Mouse (Mus musculus): ENCODE measurements around the gene Actb. TPM values are rescaled to one million over a fixed set of nuclear protein-coding genes. Genes with fewer than 3 reads are reported as not detected.
"Not testable (repeated sequence)": the region's sequence is repeated elsewhere in the genome, so short reads cannot be mapped to it uniquely, and the experiment has no call there.

The Actb gene
- polyA plus RNA-seq, 1 experiment from 2014 or later: 12,547 TPM

DNA sequence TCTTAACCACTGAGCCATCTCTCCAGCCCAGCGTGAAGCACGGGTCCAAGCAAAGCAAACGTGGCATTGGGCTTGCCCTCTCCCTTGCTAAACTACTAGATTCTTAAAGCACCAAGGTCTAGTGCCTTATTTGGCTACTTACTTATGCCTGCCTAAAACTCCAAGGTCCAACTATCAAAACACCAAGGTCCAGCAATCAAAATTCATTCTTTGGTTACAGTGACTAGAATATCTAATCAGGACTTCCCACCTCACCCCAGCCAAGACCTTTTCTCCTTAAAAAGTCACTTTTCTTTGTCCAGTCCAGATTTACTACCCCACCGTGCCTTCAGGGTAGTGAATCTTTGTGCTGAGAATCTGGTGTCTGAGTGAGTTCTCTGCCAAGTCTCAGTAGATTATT lies 8.2 kb downstream of the Actb start:
- Histone ChIP-seq H3K27me3 (no peaks in the 10 kb centered on the region), H3K4me2 (replicated peaks) (no peak overlapping the region), H3K36me3 (peaks cover 43% of the 10 kb centered on the region), H3K9me3 (no peaks in the 10 kb centered on the region), H3K4me3 (no peak overlapping the region), H3K4me1 (peaks cover 29% of the 10 kb centered on the region), H3K9ac (replicated peaks) (no peak overlapping the region), H3K27ac (replicated peaks) (no peak overlapping the region)
- 93% methylated on average over 4 of the region's 4 CpGs for WGBS
- no peak for ATAC-seq (ENCODE audit: low FRiP score, low read depth)

DNA sequence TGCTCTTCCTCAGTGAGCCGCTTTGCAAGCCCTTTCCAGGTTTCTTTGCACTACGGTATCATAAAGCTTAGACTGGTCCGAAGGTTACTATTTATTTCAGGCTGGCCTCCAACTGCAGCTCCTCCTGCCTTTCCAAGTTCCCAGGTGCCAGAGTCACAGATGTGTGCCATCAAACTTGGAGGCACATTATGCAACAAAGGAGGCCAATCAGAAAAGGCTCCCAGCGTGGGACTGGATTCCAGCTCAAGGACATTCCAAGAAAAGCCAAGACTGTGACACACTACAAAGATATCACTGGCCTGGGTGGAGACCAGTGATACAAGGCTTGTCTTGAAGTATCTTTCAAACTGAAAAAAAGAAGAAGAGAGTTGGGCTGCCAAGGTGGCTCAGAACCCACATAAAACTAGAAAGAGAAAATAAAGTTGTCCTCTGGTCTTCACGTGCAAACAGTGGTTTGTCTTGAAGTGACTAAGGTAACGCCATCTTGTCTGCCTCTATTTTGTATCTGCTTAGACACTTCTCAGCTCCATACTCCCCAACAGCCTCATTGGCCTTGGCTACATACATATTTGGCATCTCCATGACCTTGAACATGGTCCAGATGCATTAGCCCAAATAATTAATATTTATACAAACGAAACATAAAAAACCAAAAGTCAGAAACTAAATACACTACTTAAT lies 8.8 kb downstream of the Actb start:
- peaks cover 38% of the 10 kb centered on the region for H3K36me3 ChIP-seq
- no peak overlapping the region for H3K27ac ChIP-seq (replicated peaks)
- H3K4me1 ChIP-seq: peaks cover 25% of the 10 kb centered on the region
- no peak overlapping the region for H3K4me2 ChIP-seq (replicated peaks)
- no peaks in the 10 kb centered on the region for H3K9me3 ChIP-seq
- WGBS: 95% methylated on average over 7 of the region's 7 CpGs
- no peak overlapping the region for H3K4me3 ChIP-seq
- no peaks in the 10 kb centered on the region for H3K27me3 ChIP-seq
- no peak for ATAC-seq (ENCODE audit: low FRiP score, low read depth)
- H3K9ac ChIP-seq (replicated peaks): no peak overlapping the region

DNA sequence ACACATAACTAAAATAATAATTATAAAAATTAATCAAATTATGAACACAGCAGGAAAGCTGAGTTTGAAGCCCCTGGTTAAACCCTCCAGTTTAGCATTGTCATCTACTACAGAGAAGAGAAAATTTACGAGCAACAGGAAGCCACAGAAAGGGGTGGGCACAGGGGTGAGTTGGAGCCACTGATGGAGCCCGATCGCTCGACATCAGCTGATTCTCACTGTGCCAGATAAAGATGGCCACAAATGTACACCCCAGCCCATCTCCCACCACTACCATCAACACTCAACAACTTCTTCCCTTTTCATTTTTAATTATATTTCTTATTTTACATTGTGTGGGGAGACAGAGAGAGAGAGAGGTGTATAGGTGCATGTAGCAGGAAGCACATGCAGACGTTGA lies 9.8 kb downstream of the Actb start:
- WGBS: 93% methylated on average over 5 of the region's 5 CpGs
- no peak for ATAC-seq (ENCODE audit: low FRiP score, low read depth)
- no peak overlapping the region for H3K27ac ChIP-seq (replicated peaks)
- no peak overlapping the region for H3K4me2 ChIP-seq (replicated peaks)
- H3K9ac ChIP-seq (replicated peaks): no peak overlapping the region
- H3K4me3 ChIP-seq: no peak overlapping the region
- peaks cover 23% of the 10 kb centered on the region for H3K4me1 ChIP-seq
- peaks cover 28% of the 10 kb centered on the region for H3K36me3 ChIP-seq
- H3K27me3 ChIP-seq: no peaks in the 10 kb centered on the region
- no peaks in the 10 kb centered on the region for H3K9me3 ChIP-seq

DNA sequence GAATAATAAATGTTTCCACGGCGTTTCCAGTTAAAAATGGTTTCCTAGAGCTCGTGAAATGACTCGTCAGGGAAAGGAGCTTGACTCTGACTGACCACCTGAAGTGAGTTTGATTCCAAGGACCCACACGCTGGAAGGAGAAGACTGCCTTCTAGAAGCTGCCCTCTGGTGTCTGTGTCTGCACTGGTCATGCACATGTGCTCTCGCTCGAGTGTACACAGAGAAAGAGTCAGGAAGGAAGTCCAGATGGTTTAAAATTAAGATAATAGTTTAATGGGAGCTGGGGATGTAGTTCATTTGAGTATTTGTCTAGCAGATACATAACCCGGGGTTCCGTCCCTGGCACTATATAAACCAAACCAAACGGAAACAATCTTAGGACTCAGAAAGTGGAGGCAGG lies 10.4 kb downstream of the Actb start:
- Histone ChIP-seq H3K4me1 (peaks cover 23% of the 10 kb centered on the region), H3K4me3 (0 out of 2 replicates have a peak overlapping the region, but pooled peaks have one; percentile 79), H3K4me2 (replicated peaks) (no peak overlapping the region), H3K36me3 (peaks cover 23% of the 10 kb centered on the region), H3K27ac (replicated peaks) (no peak overlapping the region), H3K9ac (replicated peaks) (no peak overlapping the region), H3K9me3 (no peaks in the 10 kb centered on the region), H3K27me3 (no peaks in the 10 kb centered on the region)
- ATAC-seq (ENCODE audit: low FRiP score, low read depth): no peak
- WGBS: 88% methylated on average over 10 of the region's 10 CpGs

DNA sequence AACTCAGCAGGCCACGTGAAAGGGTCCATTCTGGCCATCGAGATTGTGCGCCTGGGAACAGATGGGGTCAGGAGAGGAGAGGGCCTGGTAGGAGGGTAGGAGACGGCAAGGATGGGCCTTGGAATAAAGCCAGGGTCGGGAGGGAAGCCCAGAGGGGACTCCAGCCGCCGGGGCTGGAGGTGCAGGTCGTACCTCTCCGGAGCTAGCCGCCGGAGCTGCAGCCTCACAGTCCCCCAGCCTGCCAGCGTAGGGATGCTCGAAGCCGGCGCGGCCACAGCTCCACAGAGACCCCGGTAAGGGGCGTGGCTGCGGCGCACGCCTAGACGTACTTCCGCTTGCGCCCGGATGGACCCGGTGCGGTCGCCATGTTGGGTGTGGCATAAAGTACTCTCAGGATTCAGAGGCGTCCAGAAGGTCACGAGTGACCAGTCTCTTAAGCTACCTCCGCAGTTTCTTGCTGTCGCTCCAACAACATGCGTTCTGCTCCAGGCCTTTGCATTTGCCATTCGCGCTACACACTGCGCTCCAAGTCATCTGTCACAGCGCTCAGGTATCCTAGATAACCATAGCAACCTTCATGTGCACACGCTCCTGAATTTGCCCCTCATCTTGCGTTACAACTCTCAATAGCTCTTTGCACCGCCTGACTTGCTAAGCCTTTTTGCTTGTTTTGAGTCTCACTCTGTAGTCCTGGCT lies 11.5 kb downstream of the Actb start, which contains the start of gene Fbxl18:
Gene Fbxl18, minus strand, starts transcription at position 504 of the 696 bp plus-strand sequence.
- H3K4me1 ChIP-seq: peaks cover 23% of the 10 kb centered on the region
- under 1% methylated on average over 40 of the region's 40 CpGs for WGBS
- peak within 1 kb of the TSS; percentile 79 for H3K4me3 ChIP-seq
- H3K9ac ChIP-seq (replicated peaks): peak within 1 kb of the TSS; percentile 87
- H3K36me3 ChIP-seq: peaks cover 13% of the 10 kb centered on the region
- peak within 1 kb of the TSS; percentile 78 for H3K27ac ChIP-seq (replicated peaks)
- ATAC-seq (ENCODE audit: low FRiP score, low read depth): peak; percentile 96
- H3K4me2 ChIP-seq (replicated peaks): peak within 1 kb of the TSS; percentile 94
- no peaks in the 10 kb centered on the region for H3K27me3 ChIP-seq
- no peaks in the 10 kb centered on the region for H3K9me3 ChIP-seq

DNA sequence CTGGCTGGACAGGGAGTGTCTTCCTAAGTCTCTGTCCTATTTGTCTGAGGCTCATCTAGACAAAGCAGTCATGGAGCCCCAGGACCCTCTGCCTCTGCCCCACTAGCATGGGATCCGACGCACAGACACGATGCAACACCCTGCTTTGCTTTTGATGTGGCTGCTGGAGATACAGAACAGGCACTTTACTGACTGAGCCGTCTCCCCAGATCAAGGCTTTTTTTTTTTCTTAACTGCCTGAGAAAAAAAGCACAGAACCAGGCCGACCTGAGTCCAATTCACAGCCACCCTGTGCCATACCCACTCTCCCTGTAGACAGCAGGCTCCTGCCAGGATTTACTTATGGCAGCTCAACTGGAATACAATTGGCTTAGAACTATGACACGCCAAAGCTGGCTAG lies 15.2 kb downstream of the Actb start:
- ATAC-seq (ENCODE audit: low FRiP score, low read depth): no peak
- WGBS: 79% methylated on average over 6 of the region's 6 CpGs
- Histone ChIP-seq H3K4me1 (peaks cover 23% of the 10 kb centered on the region), H3K4me3 (no peak overlapping the region), H3K36me3 (peaks cover 8% of the 10 kb centered on the region), H3K27me3 (no peaks in the 10 kb centered on the region), H3K9me3 (no peaks in the 10 kb centered on the region), H3K27ac (replicated peaks) (no peak overlapping the region), H3K9ac (replicated peaks) (no peak overlapping the region), H3K4me2 (replicated peaks) (no peak overlapping the region)

DNA sequence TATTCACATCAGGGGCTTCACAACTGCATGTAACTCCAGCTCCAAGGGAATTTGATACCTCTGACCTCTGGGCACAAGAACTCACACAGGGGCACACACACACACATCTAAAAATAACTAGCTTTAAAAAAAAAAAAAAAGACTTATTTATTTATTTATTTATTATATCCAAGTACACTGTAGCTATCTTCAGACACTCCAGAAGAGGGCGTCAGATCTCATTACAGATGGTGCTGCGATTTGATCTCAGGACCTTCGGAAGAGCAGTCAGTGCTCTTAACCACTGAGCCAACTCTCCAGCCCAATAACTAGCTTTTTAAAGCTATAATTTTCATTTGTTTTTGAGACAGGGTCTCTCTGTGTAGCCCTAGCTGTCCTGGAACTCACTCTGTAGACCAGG lies 19.0 kb downstream of the Actb start:
- H3K27me3 ChIP-seq: not testable (repeated sequence)
- 92% methylated on average over 3 of the region's 3 CpGs for WGBS

DNA sequence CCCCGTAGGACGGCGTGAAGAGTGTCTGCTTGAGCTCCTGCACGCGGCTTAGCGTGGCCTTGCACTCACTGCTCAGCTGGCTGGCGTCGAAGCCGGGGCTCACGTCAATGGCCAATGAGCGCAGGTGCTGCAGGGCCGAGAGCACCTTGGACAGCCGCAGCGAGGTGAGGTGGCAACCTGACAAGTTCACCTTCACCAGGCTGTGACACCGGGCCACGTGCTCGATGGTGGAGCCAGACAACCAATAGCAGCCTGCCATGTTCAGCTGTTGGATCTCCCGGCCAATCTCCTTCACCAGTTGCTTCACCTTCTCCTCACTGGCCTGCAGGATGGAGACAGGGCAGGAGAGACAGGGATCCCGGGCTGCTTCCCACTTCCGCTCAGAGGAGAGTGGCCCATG lies 19.8 kb downstream of the Actb start:
- Histone ChIP-seq H3K27me3 (no peaks in the 10 kb centered on the region), H3K4me3 (no peak overlapping the region), H3K9me3 (no peaks in the 10 kb centered on the region), H3K9ac (replicated peaks) (no peak overlapping the region), H3K4me2 (replicated peaks) (no peak overlapping the region), H3K27ac (replicated peaks) (no peak overlapping the region), H3K4me1 (peaks cover under 1% of the 10 kb centered on the region; the same call in 1 of the 2 replicates), H3K36me3 (peaks cover 45% of the 10 kb centered on the region)
- WGBS: 96% methylated on average over 20 of the region's 20 CpGs
- ATAC-seq (ENCODE audit: low FRiP score, low read depth): no peak

More for the DNA sequence above, 19.0 kb downstream of the Actb start:
- H3K36me3 ChIP-seq: peaks cover 44% of the 10 kb centered on the region
- H3K9me3 ChIP-seq; ATAC-seq (ENCODE audit: low FRiP score, low read depth); H3K4me2 ChIP-seq (replicated peaks); H3K4me1 ChIP-seq; H3K4me3 ChIP-seq; H3K27ac ChIP-seq (replicated peaks); H3K9ac ChIP-seq (replicated peaks): not testable (repeated sequence)

DNA sequence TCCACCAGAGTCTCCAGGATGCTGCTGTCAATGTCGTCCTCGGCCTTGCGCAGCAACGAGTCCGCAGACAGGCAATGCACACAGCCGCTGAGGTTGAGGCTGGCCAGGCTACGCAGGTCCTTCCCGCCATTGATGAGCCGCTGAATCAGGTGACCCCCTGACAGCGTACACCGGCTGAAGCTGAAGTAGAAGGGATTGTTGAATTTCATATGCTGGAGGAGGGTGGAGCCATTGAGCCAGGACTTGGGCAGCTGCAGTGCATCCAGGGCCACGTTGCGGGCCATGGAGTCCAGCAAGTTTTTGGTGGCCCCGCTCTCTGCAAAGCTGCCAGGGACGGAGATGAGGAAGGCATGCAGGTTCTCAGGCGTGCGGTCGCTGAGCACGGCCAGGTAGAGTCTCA lies 20.4 kb downstream of the Actb start:
- WGBS: 96% methylated on average over 19 of the region's 19 CpGs
- H3K27me3 ChIP-seq: no peaks in the 10 kb centered on the region
- no peak for ATAC-seq (ENCODE audit: low FRiP score, low read depth)

DNA sequence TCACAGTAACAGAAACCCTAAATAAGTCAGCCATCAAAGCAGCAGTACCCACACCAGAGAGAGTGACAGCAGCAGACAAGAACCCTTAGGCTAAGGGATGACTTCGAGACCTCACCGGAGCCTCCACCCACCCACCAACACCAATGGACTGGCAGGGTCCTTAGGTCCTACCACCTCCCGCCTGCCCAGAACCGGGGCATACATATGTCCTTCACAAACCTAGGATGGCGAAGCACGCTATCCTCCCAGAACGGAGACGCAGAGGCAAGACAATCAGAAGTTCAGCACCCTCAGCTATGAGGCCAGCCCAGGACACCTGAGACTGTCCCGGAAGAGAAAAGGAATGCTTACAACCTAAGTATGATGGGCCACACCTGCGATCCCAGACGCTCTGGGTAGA lies 24.1 kb downstream of the Actb start:
- H3K36me3 ChIP-seq: peaks cover 58% of the 10 kb centered on the region
- ATAC-seq (ENCODE audit: low FRiP score, low read depth): no peak
- 95% methylated on average over 11 of the region's 11 CpGs for WGBS

More for the DNA sequence above, 20.4 kb downstream of the Actb start:
- Histone ChIP-seq H3K36me3 (peaks cover 45% of the 10 kb centered on the region), H3K9me3 (no peaks in the 10 kb centered on the region), H3K9ac (replicated peaks) (no peak overlapping the region), H3K4me2 (replicated peaks) (no peak overlapping the region), H3K27ac (replicated peaks) (no peak overlapping the region), H3K4me3 (no peak overlapping the region), H3K4me1 (peaks cover 6% of the 10 kb centered on the region)

DNA sequence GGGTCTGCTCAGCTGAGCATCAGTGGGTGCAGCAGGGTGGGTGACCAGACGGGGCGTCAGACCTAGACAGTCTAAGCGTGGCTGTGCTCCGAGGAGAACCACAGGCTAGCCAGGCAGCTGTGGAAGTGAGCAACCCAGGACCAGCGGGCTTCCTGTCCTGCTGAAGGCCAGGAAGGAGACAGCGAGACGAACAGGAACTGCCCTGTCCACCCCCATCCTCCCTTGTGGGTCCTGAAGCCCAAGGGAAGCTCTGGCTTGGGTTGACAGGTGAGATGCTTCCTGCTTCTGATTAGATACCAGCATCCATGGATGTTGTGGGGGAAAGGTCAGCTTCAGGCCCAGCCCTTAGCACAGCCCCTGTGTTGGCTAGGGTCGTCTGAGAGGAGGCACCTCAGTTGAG lies 24.6 kb downstream of the Actb start:
- ATAC-seq (ENCODE audit: low FRiP score, low read depth): no peak
- no peak overlapping the region for H3K4me3 ChIP-seq
- H3K36me3 ChIP-seq: peaks cover 56% of the 10 kb centered on the region
- H3K4me1 ChIP-seq: peaks cover 27% of the 10 kb centered on the region
- 83% methylated on average over 8 of the region's 8 CpGs for WGBS
- peak overlapping the region; percentile 39; the same call in 1 of the 2 replicates for H3K9ac ChIP-seq (replicated peaks)
- peak overlapping the region; percentile 68 for H3K27ac ChIP-seq (replicated peaks)
- H3K27me3 ChIP-seq: no peaks in the 10 kb centered on the region
- H3K9me3 ChIP-seq: no peaks in the 10 kb centered on the region
- no peak overlapping the region for H3K4me2 ChIP-seq (replicated peaks)

More for the DNA sequence above, 24.1 kb downstream of the Actb start:
- Histone ChIP-seq H3K9me3 (no peaks in the 10 kb centered on the region), H3K9ac (replicated peaks) (no peak overlapping the region; the same call in 1 of the 2 replicates), H3K4me1 (peaks cover 25% of the 10 kb centered on the region), H3K27ac (replicated peaks) (no peak overlapping the region), H3K4me2 (replicated peaks) (no peak overlapping the region), H3K27me3 (no peaks in the 10 kb centered on the region), H3K4me3 (no peak overlapping the region)

DNA sequence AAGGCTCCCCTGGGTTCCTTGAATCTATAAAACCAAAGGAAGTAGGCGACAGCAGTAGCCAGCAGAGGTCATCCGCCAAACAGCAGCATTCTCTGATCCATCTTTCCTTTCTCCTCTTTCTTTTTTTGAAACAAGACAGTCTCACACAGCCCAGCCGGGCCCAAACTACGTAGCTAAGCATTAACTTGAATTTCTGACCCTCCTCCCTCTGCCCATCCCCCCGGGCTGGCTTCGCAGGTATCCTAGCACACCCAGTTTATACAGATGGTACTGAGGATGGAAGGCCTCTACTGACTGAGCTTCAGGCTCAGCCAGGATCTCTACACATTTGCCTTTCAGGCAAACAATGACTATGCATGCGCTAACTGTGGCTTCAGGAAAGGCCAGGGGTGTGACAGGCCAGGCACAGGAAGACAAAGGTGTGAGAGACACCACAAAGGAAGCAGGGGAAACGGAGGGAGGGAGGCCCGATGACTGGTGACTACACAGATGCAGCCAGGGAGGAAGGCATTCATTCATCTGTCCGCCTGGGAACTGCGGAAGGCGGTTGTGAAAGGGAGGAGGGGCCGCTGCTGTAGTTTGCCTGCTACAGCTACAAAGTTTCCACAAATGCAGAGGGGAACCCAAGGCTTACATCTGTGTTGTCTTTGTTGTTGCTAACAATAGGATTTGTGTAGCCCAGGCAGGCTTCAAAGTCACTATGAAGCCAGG lies 25.6 kb downstream of the Actb start:
- 24% methylated on average over 13 of the region's 13 CpGs for WGBS
- H3K36me3 ChIP-seq: peaks cover 56% of the 10 kb centered on the region
- H3K4me2 ChIP-seq (replicated peaks): no peak overlapping the region
- H3K4me3 ChIP-seq: no peak overlapping the region
- 0 out of 2 replicates have a peak overlapping the region, but pooled peaks have one; percentile 39 for H3K9ac ChIP-seq (replicated peaks)
- no peak for ATAC-seq (ENCODE audit: low FRiP score, low read depth)
- peaks cover 27% of the 10 kb centered on the region for H3K4me1 ChIP-seq
- H3K9me3 ChIP-seq: no peaks in the 10 kb centered on the region
- peak overlapping the region; percentile 68 for H3K27ac ChIP-seq (replicated peaks)
- H3K27me3 ChIP-seq: 0 out of 2 replicates have a peak, but pooled peaks cover 3% of the 10 kb centered on the region
